Mouse (Mus musculus) midbrain, postnatal 0 days (tissue): ENCODE results near the gene Atp13a4. TPM values are rescaled to one million over a fixed set of nuclear protein-coding genes. Genes with fewer than 3 reads are reported as not detected.

Experiments
- ATAC-seq: fragments of 200-750 bp; cut with Nextera tagmentation; 2 replicates; pipeline ENCODE4 v1.8.0; 2017; ENCODE audit warnings: moderate number of reproducible peaks, mild to moderate bottlenecking, moderate TSS enrichment, moderate library complexity; ENCODE audit not compliant: low FRiP score
- DNase-seq: peaks from one replicate; pipeline ENCODE4 v3.0.0-alpha.2; 2015; ENCODE audit warnings: low spot score
- H3K27ac ChIP-seq: fragments of 300-500 bp; sonication (generic); 2 replicates; pipeline ENCODE4 v1.5.1; 2014; ENCODE audit warnings: low read depth, mild to moderate bottlenecking, low read length, mixed read lengths
- H3K27me3 ChIP-seq: fragments of 300-500 bp; sonication (generic); 2 replicates; pipeline ENCODE4 v1.6.1; 2014; ENCODE audit warnings: low read length, control low read depth, mixed read lengths; ENCODE audit not compliant: insufficient read depth
- H3K36me3 ChIP-seq: fragments of 300-500 bp; sonication (generic); 2 replicates; pipeline ENCODE4 v1.6.1; 2014; ENCODE audit warnings: low read length, control low read depth, mixed read lengths; ENCODE audit not compliant: insufficient read depth
- H3K4me1 ChIP-seq: fragments of 300-500 bp; sonication (generic); 2 replicates; pipeline ENCODE4 v1.6.1; 2014; ENCODE audit warnings: mild to moderate bottlenecking, control low read depth, antibody characterized with exemption, low read length, mixed read lengths; ENCODE audit not compliant: insufficient read depth
- H3K4me2 ChIP-seq: fragments of 300-500 bp; sonication (generic); 2 replicates; pipeline ENCODE4 v1.6.1; 2014; ENCODE audit warnings: low read depth, mild to moderate bottlenecking, low read length, mixed read lengths; ENCODE audit not compliant: poor library complexity, severe bottlenecking
- H3K4me3 ChIP-seq: fragments of 300-500 bp; sonication (generic); 2 replicates; pipeline ENCODE4 v1.5.1; 2014; ENCODE audit warnings: low read depth, mild to moderate bottlenecking, low read length, moderate library complexity
- H3K9ac ChIP-seq: fragments of 300-500 bp; sonication (generic); replicated peaks from 2 replicates; pipeline ENCODE4 v1.6.1; 2014; ENCODE audit warnings: mild to moderate bottlenecking, low read length, moderate library complexity, mixed read lengths; ENCODE audit not compliant: poor library complexity, severe bottlenecking
- H3K9me3 ChIP-seq: fragments of 300-500 bp; sonication (generic); 2 replicates; pipeline ENCODE4 v1.6.1; 2016; ENCODE audit warnings: low read length, control low read depth
- CTCF ChIP-seq: IDR thresholded peaks from 2 replicates; pipeline ENCODE4 v1.5.1; 2016; ENCODE audit warnings: antibody characterized with exemption, mild to moderate bottlenecking
- WGBS: fragments of 180-500 bp; shearing (Covaris S2); extraction: QIAGEN DNeasy Blood & Tissue Kit; methylation state at CpG from one replicate; pipeline ENCODE4 v1.1.7; 2014; 5-methylcytosine and 5-hydroxymethylcytosine counted together
- polyA plus RNA-seq: library from polyadenylated mRNA; unstranded; fragments of >200 nt; fragmentation: Nextera tagmentation; extraction: Ambion mirVana; gene quantifications from 2 replicates; pipeline ENCODE4 v1.2.1, GENCODE M21; 2015
- total RNA-seq: library from RNA; depleted of rRNA; stranded (reverse); fragments of >200 nt; gene quantifications from 2 replicates; pipeline ENCODE4 v1.2.3, GENCODE M21; 2014; rRNA removed

Gene Atp13a4
- 3.0 and 5.9 TPM in 2 replicates for total RNA-seq
- 3.1 and 4.2 TPM in 2 replicates for polyA plus RNA-seq

DNA sequence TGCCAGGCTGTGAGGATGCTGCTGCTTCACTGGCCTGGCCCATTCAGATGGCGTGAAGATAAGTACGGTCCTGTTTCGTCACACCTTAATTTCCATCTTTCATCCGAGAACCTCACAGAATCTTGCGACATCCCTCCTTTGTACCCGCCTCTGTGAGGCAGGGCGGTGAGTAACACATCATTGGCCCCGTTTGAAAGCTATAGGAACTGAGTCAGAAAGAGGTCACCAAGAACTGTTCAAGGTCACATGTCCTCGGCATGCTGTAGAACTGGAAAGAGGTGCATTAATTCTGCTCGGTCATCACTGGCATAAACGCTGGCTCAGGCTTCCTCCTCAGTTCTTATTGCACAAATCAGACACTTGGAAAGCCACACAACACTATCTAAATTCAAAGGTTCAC is at the start of gene Atp13a4:
TSS of gene Atp13a4 (minus strand) at position 36 of the 400 bp plus-strand sequence.
- Histone ChIP-seq H3K4me3 (no peak within 1 kb of the TSS), H3K27ac (no peak within 1 kb of the TSS), H3K9me3 (no peaks in the 10 kb centered on the region), H3K4me1 (no peaks in the 10 kb centered on the region), H3K27me3 (no peaks in the 10 kb centered on the region), H3K4me2 (no peak within 1 kb of the TSS), H3K36me3 (no peaks in the 10 kb centered on the region), H3K9ac (no peak within 1 kb of the TSS)
- ATAC-seq: no peak
- WGBS: 88% methylated on average over 11 of the region's 11 CpGs
- DNase-seq: no peak
- no peak for TF ChIP-seq CTCF

DNA sequence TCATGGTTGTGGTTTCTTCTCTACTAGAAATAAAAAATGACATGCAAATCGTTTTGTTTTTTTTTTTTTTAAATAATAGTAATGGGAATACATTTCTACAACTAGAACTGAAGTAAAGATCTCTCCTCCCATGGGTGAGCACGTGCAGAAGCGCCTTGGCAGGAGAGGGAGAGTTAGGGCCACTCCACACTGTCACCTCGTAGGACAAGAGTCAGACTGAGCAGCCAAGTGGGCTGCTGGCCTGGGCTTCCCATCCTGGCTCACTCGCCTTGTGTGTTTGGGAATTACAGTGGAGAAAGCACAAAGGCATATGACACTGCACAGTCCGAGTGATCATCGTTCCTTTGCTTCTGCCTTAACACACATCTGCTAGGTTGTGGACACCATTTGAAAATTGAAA is 47.5 kb upstream of the Atp13a4 start:
- Histone ChIP-seq H3K9ac (no peak overlapping the region), H3K4me2 (no peak overlapping the region), H3K4me1 (no peaks in the 10 kb centered on the region), H3K27me3 (no peaks in the 10 kb centered on the region), H3K4me3 (no peak overlapping the region), H3K27ac (no peak overlapping the region), H3K36me3 (peaks cover 32% of the 10 kb centered on the region), H3K9me3 (no peaks in the 10 kb centered on the region)
- ATAC-seq (no peak), DNase-seq (no peak)
- whole genome bisulfite sequencing: 84% methylated on average over 7 of the region's 7 CpGs
- TF ChIP-seq CTCF: no peak

DNA sequence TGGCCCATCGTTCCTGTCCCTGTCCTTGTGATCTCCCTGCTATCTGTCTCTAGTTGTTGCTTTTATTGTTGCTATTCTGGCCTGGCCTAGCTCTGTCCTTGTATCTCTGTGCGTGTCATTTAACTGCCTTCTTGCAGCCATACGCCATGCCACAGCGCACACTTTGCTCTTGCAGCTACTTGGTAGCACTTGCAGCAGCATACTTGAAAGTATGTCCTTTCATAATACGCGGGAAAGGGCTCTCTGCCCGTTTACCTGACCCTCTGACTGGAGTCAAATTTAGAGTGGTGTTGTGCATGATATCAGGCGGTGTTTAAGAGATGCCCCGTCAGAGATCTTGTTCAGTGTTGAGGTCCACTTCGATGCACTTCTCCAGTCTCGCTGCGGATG is 35.1 kb upstream of the Atp13a4 start:
- Histone ChIP-seq H3K27me3 (no peaks in the 10 kb centered on the region), H3K9me3 (no peaks in the 10 kb centered on the region), H3K4me3 (peak overlapping the region; percentile 95), H3K36me3 (no peaks in the 10 kb centered on the region), H3K4me2 (peak overlapping the region; percentile 58), H3K9ac (peak overlapping the region; percentile 87), H3K4me1 (0 out of 2 replicates have a peak, but pooled peaks cover 4% of the 10 kb centered on the region), H3K27ac (no peak overlapping the region)
- peak; percentile 38 for ATAC-seq
- WGBS: 9% methylated on average over 12 of the region's 12 CpGs
- TF ChIP-seq CTCF: no peak
- DNase-seq: no peak

DNA sequence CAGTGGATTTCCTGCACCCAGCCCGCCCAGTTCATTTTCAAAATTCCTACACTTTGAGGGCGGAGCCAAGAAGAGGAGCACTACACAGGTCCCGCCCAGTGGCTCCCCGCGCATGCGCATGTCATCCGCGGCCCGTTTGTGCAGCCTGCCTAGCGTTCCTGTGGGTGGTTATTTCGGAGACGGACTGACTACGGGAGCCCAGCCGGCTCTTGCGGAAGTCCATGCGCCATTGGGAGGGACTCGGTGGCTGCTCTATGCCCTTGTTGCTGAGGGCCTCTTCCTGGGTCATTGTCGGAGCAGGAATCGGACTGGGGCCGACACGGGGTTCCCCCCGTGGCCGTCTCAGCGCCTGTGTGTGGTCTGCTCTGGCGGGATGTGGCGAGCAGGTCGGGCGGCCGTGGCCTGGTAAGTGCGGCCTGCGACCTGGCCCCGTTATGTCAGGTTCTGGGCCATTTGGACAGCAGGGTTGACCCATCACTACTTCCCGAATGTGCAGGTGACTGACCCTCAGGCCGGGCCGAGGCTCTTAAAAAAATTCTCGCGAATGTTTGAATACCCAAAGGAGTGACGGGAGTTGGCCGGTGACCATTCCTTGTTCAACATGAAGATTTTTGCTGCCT is 34.6 kb upstream of the Atp13a4 start, which contains the start of gene Opa1:
TSS of gene Opa1 (plus strand) at position 168 of the 620 bp plus-strand sequence.
- Histone ChIP-seq H3K36me3 (no peaks in the 10 kb centered on the region), H3K27me3 (no peaks in the 10 kb centered on the region), H3K4me1 (0 out of 2 replicates have a peak, but pooled peaks cover 4% of the 10 kb centered on the region), H3K27ac (peak within 1 kb of the TSS; percentile 63; the same call in 1 of the 2 replicates), H3K4me2 (peak within 1 kb of the TSS; percentile 58), H3K4me3 (peak within 1 kb of the TSS; percentile 95), H3K9me3 (no peaks in the 10 kb centered on the region), H3K9ac (peak within 1 kb of the TSS; percentile 87)
- ATAC-seq (peak; percentile 98), DNase-seq (peak; percentile 97)
- 0% methylated on average over 39 of the region's 39 CpGs for WGBS
- TF ChIP-seq CTCF: no peak

DNA sequence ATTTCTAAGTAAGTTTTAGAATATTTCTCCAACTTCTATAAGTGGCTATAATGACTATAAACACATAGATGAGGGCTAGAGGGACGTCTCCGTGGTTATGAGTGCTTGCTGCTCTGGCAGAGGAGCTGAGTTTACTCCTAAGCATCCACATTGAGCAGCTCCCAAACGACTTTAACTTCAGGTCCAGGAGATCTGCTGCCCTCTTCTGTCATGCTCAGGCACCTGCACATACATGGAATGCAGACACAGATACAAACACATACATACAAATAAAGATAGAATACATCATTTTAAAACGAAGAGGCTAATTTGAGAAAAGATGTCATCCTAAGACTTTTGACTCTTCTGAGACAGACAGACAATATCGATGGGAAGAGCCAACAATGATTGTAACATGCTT is 31.0 kb upstream of the Atp13a4 start:
- 11% methylated on average over 5 of the region's 5 CpGs for WGBS
- DNase-seq (peak; percentile 75), ATAC-seq (no peak)
- H3K4me1 ChIP-seq: 0 out of 2 replicates have a peak, but pooled peaks cover 4% of the 10 kb centered on the region
- H3K27me3 ChIP-seq: no peaks in the 10 kb centered on the region
- TF ChIP-seq CTCF: peak; percentile 90
- no peaks in the 10 kb centered on the region for H3K9me3 ChIP-seq
- H3K36me3 ChIP-seq: no peaks in the 10 kb centered on the region
- no peak overlapping the region for H3K27ac ChIP-seq
- no peak overlapping the region for H3K9ac ChIP-seq
- H3K4me2 ChIP-seq: no peak overlapping the region
- no peak overlapping the region for H3K4me3 ChIP-seq

DNA sequence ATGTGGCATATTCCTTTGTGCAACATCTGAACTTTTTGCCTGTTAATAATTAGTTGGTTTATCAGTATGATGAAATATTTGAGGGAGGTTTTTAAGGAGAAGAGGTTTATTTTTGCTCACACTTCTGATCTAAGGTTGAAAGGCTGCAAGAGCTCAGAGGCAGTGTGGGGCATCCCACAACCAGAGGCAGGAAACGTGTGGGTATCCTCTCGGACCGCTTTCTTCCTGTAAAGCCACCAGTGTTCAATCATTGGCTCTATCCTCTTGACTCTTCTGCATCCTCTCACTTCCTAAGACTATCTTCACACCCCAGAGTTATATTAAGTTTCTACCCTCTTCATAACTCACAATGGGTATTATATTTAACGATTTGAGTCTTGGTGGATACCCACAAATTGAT is 29.3 kb upstream of the Atp13a4 start:
- TF ChIP-seq CTCF: no peak
- 76% methylated on average over 4 of the region's 4 CpGs for WGBS
- ATAC-seq (no peak), DNase-seq (no peak)
- Histone ChIP-seq H3K36me3 (no peaks in the 10 kb centered on the region), H3K27me3 (no peaks in the 10 kb centered on the region), H3K4me2 (no peak overlapping the region), H3K9me3 (no peaks in the 10 kb centered on the region), H3K27ac (no peak overlapping the region), H3K9ac (no peak overlapping the region), H3K4me3 (no peak overlapping the region), H3K4me1 (no peaks in the 10 kb centered on the region)
